Mouse (Mus musculus): ENCODE measurements around the gene Ssbp4. TPM values are rescaled to one million over a fixed set of nuclear protein-coding genes. Genes with fewer than 3 reads are reported as not detected.

Ssbp4 gene
- total RNA-seq, 2 experiments from 2014 or later: 242 to 257 TPM

- intact Hi-C loops (cut with DNase I): loop anchor here (1.0 to 10.0 kb wide), 3 partner anchors 54 to 141 kb away; partner anchors contain the start of genes Pgpep1 and Rab3a
- DNase-seq (ENCODE audit: low spot score in 2 of 2): peak; percentile 66 to 72
Measured at GRCm38 (mm10) chr8:70610796-70611771, 2.4 kb upstream of the Ssbp4 start.

GRCm38 (mm10) chr8:70609849-70610795 is 1.4 kb upstream of the Ssbp4 start:
- intact Hi-C loops (cut with DNase I): loop anchor here (1.0 to 10.0 kb wide), 3 partner anchors 55 to 142 kb away; partner anchors contain the start of genes Pgpep1 and Rab3a
- DNase-seq (ENCODE audit: low spot score in 2 of 2): peak; percentile 91 to 96

- DNase-seq (ENCODE audit: low spot score in 2 of 2): peak; percentile 73 to 74
- intact Hi-C loops (cut with DNase I): no loop called here
Measured at GRCm38 (mm10) chr8:70609368-70609848, 736 bp upstream of the Ssbp4 start.

- DNase-seq (ENCODE audit: low spot score in 2 of 2): peak; percentile 69 to 71
- intact Hi-C loops (cut with DNase I): loop anchor here (1.0 kb wide), 1 partner anchor 14 kb away; the partner anchor contains the start of gene Isyna1
Measured at GRCm38 (mm10) chr8:70607898-70608748, 549 bp downstream of the Ssbp4 start.

GRCm38 (mm10) chr8:70607603-70607897 is 1.1 kb downstream of the Ssbp4 start:
- intact Hi-C loops (cut with DNase I): no loop called here
- no peak for DNase-seq (ENCODE audit: low spot score in 2 of 2)

GRCm38 (mm10) chr8:70606780-70607602 is 1.7 kb downstream of the Ssbp4 start:
- intact Hi-C loops (cut with DNase I): no loop called here
- DNase-seq (ENCODE audit: low spot score in 2 of 2): no peak

GRCm38 (mm10) chr8:70605871-70606779 is 2.5 kb downstream of the Ssbp4 start:
- intact Hi-C loops (cut with DNase I): no loop called here
- DNase-seq (ENCODE audit: low spot score in 2 of 2): no peak

GRCm38 (mm10) chr8:70604558-70604957 is 4.1 kb downstream of the Ssbp4 start:
- intact Hi-C loops (cut with DNase I): no loop called here
- DNase-seq (ENCODE audit: low spot score in 2 of 2): no peak

- no peak for DNase-seq (ENCODE audit: low spot score in 2 of 2)
- intact Hi-C loops (cut with DNase I): no loop called here
Measured at GRCm38 (mm10) chr8:70602139-70602811, 6.4 kb downstream of the Ssbp4 start.

- intact Hi-C loops (cut with DNase I): no loop called here
- DNase-seq (ENCODE audit: low spot score in 2 of 2): peak; percentile 85 to 86
Measured at GRCm38 (mm10) chr8:70601271-70601649, 7.4 kb downstream of the Ssbp4 start.

- intact Hi-C loops (cut with DNase I): no loop called here
Measured at GRCm38 (mm10) chr8:70600473-70601270, 8.0 kb downstream of the Ssbp4 start.

GRCm38 (mm10) chr8:70599507-70600290 is 9.0 kb downstream of the Ssbp4 start:
- DNase-seq (ENCODE audit: low spot score in 2 of 2): no peak
- intact Hi-C loops (cut with DNase I): no loop called here

More at GRCm38 (mm10) chr8:70600473-70601270, 8.0 kb downstream of the Ssbp4 start:
- no peak for DNase-seq (ENCODE audit: low spot score in 2 of 2)

- peak in 1 of 2 experiments; percentile 56 for DNase-seq (ENCODE audit: low spot score in 2 of 2)
- intact Hi-C loops (cut with DNase I): no loop called here
Measured at GRCm38 (mm10) chr8:70598722-70599121, 9.9 kb downstream of the Ssbp4 start.

GRCm38 (mm10) chr8:70598283-70598682 is 10.4 kb downstream of the Ssbp4 start:
- peak; percentile 87 to 88 for DNase-seq (ENCODE audit: low spot score in 2 of 2)
- intact Hi-C loops (cut with DNase I): no loop called here
